Mouse (Mus musculus) layer of hippocampus, adult 9-11 months (tissue): Measurements from ENCODE around the gene Coil.
"Not testable (repeated sequence)": the region's sequence is repeated elsewhere in the genome, so short reads cannot be mapped to it uniquely, and the experiment has no call there.

ENCODE experiments used
- DNase-seq: peaks from one replicate; pipeline ENCODE4 v3.0.0; 2022

The Coil gene

DNA sequence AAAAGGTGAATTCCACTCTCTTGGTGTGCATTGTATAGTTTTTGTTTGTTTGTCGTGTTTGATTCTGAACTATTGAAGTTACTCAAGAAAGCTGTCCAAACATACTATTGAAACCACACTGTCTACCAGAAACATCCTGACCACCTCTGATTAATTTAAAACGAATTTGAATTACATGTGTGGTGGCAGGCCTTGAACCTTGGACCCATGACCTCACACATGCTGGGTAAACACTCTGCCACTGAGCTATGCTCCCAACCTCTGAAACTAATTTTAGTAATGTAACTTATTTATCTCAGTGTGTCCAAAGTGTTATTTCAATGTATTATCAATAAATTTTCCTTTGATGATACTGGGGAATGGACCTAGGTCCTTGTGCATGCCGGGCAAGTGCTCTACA, 37.5 kb downstream of the Coil start:
- DNase-seq: no peak

DNA sequence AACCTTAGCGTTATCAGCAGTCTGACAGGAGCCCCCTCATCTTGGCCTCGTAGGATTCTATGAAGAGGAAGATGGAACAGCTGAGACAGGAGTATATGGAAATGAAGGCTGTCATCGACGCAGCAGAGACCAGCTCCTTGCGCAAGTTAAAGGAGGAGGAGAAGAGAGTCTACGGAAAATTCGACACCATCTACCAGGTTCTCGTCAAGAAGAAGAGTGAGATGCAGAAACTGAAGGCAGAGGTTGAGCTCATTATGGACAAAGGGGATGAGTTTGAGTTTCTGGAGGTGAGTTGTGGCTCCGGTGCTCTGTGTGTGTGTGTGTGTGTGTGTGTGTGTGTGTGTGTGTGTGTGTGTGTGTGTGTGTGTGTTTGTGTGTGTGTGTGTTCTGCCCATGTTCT, 39.0 kb downstream of the Coil start:
- no peak for DNase-seq

DNA sequence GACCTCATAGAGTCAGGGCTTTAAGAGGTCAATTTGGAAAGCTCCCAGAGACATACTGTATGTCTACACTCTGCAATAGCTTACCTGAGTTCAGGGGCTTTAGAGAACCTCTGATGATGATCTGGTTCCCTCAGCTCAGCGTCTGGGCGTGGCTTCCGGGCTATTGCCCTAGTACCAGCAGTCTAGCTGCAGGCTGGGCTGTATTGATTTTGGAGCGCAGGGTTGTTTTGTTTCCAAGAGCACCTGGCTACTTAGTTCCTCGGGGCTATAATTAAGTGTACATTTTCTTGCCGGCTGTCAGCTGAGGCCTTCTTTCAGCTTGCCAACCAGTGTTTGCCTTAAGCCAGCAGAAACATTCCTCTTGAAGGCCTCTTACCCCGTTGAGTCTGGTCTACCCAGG, 39.4 kb downstream of the Coil start:
- no peak for DNase-seq

DNA sequence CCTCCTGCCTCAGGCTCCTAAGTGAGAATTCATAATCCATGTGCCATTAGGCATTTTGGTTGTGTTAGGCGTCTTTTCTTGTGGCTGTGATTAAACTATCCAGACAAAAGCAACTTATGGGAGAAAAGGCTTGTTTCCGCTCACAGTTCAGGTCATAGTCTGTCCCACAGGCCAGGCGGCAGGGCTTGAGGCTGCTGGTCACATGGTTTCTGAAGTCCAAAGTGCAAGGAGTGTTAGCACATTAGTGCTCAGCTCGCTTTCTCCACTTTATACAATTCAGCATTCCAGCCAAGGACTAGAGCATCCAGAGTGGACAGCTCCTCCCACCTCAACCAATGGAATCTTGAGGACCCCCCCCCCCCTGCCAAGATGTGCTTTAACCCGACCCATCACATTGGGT, 42.2 kb downstream of the Coil start:
- DNase-seq: no peak

DNA sequence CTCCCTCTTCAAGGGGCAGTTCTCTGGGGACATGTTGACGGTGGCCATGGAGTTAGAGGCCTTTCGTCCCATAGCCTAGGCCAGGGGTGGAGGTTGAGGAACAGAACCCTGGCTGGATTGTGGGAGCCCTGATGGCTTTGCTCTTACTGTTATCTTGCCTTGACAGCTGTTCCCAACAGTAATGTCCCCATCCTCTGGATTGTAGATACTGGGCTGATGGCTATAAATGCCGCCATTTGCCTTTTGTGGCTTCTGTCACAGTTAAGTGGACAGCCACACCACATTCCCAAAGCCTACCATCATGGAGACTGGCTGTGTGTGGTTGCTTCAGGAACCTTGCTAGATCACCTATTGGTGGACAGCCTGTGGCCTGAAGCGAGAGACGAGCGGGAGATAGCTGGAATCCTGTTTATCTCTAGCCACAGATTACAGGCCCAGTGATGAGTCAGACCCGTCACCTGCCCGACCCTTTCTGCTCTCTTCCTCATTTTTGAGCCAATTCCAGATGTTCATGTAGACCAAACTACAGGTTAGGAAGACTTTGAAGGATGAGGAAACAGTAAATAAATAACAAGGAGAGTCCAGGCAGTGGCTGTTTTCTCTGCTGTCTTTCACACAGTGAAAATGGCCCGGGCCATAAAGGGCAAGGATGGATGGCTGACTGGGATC, 47.6 kb downstream of the Coil start:
- no peak for DNase-seq

DNA sequence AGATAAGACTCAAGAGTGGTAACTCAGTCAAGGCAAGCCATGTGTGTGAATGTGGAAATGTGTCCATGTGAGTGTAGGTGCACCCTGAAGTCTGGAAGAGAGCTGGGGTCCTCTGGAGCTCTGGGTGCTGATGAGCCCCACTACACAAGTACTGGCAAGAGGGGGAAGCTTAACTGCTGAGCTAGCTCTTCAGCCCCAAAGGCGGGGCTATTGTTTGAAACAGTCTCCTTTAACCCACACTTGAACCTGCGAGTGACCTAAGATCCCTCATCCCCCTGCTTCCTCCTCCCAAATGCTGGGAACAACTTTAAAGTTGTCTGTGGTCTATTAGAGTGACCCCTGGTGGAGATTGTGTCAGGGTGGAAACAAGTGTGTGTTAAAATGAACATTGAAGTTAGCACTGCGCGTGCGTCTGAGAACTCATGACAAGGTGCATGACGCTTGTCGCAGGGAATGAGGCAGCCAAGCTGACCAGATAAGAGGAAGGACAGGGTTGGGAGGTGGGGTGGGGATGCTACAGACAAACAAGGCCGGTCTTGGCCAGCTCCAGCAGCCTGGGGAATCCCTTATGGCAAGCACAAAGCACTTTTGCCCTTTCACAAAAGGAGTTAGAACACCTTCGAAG, 50.7 kb downstream of the Coil start:
- DNase-seq: no peak

DNA sequence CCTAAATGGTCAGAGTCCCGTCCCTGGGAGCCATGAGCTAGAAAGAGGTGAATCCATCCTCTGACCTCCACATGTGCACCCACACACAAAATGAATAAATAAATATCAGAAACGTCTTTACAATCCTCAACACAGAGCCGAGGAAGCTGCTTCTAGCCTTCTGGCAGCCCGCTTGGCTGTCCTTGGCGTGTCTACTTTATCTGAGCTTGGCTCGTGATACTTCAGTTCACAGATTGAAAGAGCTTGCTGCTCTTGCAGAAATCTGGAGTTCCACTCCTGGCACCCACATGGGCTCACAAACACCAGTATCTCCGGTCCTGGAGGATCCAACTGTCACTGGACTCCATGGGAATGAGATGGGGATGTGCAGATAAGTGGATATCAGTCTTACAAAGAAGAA, 51.6 kb downstream of the Coil start:
- DNase-seq: no peak

DNA sequence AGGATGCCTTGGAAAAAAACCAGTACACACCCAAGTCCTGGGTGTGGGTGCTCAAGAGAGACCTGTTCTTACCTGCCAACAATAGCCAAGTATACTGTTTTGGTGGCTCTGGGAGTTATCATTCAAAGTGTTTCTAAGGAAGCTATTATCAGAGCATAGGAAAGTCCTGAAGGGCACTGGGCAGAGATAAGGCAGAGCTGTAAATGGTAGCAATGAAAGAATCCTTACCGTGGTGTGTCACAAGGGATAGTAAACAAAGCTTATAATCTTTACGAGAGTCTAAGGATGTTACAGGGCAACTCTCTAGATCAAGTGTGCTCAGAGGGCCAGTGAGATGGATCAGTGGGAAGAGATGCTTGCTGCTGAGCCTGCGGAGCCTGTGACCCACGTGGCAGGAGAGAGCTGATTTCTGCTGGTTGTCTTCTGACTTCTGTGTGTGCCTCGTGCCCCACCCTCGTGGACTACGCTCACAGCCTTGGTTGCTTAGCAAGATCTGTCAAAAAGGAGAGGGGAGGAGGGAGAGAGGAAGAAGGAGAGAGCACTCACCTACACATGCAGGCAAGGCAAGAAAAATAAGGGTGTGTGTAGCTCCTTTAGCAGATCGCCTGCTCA, 52.2 kb downstream of the Coil start:
- no peak for DNase-seq

DNA sequence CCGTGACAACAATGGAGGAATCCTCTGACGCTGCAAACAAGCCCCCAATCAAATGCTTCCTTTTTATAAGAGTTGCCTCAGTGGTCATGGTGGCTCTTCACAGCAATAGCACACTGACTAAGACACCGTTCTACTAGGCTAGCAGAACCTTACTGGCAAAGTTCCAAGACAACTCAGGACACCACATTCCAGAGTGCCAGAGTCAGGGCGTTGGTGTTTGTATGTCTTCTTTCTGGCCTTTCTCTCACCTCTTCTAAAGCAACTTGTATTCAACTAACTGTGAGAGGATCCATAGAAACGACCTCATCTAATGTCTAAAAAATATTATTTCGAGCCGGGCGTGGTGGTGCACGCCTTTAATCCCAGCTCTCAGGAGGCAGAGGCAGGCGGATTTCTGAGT, 53.4 kb downstream of the Coil start:
- DNase-seq: no peak

DNA sequence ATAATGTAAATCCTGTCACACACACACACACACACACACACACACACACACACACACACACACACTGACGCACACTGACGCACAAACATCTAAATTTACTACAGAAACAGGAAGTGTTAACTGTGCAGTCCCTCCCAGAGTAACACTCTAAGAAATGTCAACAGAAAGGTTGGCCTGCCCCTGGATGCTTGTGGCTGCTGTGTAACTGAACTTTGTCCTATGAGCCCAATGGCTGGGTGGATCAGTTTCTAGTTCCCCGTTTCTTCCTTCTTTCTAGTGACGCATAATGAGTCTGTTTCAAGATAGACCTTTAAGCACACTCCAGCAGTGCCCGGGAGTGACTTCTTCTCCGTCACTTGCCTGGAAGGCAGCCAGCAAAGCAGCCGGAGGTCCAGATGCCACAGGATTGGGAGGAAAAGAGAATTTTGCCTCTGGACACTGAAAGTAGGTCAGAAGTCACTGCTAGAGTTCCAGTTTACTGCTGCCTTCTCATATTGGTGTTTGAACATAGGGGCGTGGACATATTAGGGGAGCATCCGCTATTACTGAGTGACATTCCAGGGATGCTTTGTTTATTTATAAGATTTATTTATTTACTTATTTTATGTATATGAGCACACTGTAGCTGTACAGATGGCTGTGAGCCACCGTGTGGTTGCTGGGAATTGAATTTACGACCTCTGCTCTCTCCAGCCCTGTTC, 54.3 kb downstream of the Coil start:
- DNase-seq: peak; percentile 64

DNA sequence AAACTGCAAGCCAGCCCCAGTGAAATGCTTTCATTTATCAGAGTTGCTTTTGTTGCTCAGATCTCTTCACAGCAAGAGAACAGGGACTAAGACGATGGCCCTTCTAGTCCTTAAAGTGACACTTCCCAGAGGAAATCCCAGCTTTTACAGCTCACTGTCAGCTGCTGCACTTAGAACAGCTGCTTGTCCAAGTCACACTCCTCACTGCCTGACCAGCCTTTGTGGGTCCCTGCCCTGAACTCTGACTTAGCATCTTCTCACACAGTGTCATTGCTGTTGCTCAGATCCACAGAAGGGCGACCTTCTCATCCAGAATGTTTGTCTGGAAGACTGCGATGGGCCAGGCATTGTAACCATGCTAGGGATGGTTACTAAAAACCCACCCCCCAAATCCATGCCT, 55.6 kb downstream of the Coil start:
- no peak for DNase-seq

DNA sequence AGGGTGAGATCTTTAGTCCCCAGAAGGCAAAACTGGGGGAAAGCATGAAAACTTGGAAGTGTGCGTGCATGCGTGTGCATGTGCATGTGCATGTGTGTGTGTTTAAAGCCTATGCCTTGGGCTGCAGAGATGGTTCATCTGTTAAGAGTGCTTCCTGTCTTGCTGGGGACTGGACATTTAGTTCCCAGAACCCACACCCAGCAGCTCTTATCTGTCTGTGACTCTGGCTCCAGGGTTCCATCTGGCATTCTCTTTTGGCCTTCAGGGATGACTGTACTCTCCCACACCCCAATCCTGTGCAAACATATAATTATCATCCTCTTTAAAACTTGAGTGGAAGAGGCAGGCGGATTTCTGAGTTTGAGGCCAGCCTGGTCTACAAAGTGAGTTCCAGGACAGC, 56.1 kb downstream of the Coil start:
- no peak for DNase-seq

DNA sequence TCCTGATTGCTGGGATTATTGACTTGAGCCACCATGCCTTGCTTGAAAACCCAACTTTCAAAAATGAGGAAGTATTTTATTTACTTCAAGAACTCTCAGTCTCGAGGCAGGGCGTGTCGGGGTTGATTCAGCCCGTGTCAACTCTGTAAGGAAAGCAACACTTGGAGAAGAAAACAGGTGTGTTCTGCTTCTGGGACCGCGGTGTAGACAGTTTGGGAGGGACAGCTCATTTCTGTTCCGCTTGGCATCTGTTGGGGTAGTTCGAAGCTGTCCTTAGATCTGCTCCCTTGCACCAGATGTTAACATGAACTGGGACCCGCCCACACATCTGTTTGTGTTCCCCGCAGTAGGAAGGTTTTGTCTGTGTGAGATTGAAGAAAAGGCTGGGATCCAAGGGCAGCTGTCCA, 57.9 kb downstream of the Coil start:
- DNase-seq: no peak

DNA sequence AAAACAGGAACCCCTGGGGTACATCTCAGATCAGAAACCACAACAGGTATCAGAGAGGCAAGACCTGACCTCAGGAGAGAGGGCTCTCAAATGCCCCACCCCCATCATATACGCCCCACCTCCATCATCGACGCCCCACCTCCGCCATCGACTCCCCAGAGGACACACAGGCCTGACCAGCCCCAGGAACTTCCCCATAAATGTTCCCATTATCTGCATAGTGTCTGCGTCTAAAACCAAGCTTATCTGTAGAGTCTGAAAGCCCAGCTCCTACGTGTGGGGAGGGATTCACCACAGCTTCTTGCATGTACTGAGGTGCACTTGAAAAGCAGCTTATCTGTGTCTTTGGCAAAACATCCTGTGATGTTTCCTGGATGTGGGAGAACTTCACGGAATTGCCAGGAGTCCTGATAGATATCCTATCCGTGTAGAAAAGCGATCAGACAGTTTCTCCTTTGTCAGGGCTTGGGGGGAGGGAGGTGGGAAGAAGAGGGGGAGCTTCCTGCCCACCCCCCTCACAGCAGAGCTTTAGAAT, 58.9 kb downstream of the Coil start:
- no peak for DNase-seq

DNA sequence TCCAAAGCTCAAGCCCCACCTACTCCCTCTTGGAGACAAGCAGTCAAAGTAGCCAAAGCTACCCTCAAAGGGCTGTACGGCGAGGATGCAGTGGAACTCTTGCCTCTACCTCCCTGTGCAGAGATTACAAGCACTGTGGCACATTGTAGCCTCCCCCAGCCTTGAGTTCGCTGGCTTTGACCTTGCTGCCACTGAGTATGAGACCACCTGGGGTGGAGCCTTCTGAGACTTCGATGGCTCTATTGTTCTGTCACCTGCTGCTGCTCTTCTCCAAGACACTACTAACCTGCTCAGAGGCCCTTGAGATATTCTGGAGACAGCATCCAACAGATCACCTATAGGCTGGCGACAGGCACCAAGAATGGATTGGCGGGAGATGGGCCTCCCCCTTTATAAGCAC, 60.5 kb downstream of the Coil start:
- DNase-seq: no peak

DNA sequence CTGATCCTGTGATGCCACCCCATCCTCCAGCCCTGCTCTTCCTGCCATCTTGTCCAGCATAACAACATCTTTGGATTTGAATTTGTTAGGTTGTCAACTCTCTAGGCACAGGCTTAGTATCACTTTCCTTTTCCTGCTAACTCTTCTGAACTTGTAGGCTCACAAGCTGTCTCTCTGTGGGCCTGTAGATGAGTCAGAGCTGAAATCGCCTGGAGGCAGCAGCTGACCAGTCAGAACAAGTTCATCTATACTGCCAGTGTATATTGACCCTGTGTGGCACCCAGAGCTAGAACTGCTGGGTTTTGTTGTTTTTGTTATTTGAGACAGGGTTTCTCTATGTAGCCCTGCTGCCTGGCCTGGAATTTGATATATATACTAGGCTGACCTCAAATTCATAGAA, 61.1 kb downstream of the Coil start:
- no peak for DNase-seq

DNA sequence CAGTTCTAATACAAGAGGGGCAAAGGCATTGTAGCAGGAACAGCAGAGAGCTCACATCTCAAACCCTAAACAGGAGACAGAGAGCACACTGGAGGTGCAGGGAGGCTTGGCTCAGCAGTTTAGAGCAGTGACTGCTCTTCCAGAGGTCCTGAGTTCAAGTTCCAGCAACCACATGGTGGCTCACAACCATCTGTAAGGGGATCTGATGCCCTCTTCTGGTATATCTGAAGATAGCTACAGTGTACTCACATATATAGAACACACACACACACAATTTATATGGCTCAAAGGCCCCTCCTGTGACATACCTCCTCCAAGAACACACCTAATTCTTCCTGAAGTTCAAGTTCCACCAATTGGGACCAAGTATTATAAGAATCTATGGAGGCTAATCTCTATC, 64.5 kb downstream of the Coil start:
- DNase-seq: no peak

DNA sequence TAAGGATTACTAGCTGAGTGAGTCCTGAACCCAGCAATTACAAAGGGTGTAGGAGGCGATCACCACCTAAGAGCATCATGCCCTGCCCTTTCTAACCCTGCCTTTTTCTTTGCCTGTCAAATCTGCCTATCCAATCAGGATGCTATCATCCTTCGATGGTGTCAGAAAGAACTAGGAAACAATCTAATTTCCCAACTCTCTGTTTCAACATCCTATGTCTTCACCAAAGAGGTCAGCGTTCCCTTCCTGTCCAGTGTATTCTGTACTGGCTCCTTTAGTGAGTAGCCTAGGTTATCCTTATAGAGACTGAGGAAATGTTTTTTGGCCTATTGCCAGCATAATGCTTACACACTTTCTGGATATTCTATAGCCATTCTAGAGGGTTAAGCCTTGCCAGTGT, 65.5 kb downstream of the Coil start:
- no peak for DNase-seq

DNA sequence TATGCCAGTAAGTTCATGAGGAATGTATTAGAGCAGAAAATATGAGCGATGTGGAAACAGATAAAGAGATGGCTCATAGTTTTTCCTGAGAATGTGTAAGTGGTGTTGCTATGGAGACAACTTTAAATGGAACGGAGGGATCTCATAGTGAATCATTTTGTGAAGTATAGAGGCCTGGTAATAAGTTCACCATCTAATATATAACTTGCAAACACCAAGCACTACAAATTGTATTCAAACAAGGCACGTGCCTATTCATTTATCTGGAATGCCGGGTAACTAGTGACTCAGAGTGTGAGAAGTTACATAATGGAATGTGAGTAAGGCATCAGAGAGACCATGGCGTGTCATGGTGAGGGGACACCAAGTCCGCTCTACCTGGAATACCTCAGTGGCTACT, 68.4 kb downstream of the Coil start:
- no peak for DNase-seq

DNA sequence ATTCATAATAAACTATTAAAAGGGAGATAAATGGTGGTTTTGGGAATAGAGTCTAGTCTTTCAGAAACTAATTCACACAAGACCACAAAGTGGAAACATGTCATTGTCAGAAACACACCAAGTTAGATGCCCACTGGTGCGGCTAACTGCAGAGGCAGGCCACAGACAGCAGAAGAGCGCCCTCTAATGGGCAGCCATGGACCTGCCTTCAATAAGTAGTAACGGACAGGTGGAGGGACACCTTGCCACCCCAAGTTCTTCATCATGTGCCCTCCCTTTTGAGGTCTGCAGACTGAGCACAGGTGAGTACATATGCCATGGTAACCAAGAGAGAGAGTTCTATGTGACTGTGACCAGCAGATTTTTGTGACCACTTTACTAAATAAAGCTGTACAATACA, 69.3 kb downstream of the Coil start:
- DNase-seq: no peak

DNA sequence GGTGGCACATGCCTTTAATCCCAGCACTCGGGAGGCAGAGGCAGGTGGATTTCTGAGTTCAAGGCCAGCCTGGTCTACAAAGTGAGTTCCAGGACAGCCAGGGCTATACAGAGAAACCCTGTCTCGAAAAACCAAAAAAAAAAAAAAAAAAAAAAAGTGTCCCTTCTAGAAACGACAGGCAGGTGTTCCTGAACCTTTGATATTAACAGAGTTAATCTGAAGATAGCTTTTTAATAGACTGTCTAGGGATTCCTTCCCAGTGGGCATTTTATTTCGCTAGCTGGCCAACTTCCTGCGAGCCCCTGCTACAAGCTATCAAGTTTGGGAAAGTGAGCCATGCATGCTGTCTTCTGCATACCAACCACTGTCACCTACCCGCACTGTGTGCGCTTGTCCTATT, 71.0 kb downstream of the Coil start:
- DNase-seq: not testable (repeated sequence)
